Mouse (Mus musculus): Measurements from ENCODE around the gene Zbtb46. TPM values are rescaled to one million over a fixed set of nuclear protein-coding genes. Genes with fewer than 3 reads are reported as not detected.

Zbtb46 gene
- 12.8 and 16.5 TPM in 2 replicates for polyA plus RNA-seq (2015; fragmentation: Nextera tagmentation; extraction: Ambion mirVana)

GRCm38 (mm10) chr2:181459153-181459672, at the start of gene Zbtb46:
Gene Zbtb46, minus strand, starts transcription at chr2:181459426.

DNA sequence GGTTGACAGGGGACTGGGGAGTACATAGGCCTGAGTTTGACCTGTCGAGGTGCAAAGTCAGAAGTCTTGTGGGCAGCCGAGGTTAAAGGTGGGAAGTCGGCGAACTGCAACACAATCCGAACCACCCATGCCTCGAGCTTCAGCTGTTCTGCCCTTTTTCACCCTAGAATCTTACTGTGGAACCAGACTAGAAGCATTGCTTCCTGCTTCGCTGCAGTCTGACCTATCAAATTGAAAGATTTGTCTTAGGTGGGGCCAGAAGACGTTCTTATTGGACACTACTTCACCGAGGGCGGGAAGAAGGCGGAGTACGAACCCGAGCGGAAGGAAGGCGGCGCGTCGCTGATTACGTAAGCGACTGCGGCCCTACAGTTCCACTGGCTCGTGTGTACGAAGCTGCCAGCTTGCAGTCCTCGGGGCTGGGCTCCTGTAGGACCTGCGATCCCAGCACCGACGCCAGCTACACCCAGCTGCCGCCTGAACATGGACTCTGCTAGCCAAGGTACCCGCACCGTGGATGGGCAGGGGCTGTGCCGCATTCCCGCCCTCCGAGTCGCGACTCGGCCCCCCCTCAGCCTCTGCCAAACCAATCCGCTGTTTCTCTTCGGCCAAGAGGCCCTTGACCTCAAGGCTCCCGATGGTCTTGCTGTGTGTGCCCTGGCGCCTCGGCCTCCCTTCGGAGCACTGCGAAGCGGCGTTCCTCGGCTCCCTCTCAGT, 37.8 kb upstream of the Zbtb46 start, which contains the start of gene Tpd52l2:
TSS of gene Tpd52l2 (plus strand) at position 312 of the 717 bp plus-strand sequence.

GRCm38 (mm10) chr2:181493156-181493927, 34.1 kb upstream of the Zbtb46 start, which contains the start of gene Abhd16b:
Gene Abhd16b, plus strand, starts transcription at chr2:181493206.

DNA sequence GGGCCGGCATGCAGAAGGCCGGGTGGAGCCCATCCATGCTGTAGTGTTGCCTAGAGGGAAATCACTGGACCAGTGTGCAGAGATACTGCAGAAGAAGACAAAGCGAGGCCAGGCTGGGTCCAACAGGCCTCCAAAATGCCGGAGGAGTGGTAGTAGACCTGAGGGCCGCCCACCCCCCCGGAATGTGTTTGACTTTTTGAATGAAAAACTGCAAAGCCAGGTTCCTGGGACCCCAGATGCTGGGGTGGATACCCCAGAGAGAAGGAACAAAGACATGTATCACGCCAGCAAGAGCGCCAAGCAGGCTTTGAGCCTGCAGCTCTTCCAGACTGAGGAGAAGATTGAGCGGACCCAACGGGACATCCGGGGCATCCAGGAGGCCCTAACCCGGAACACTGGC, 79.4 kb downstream of the Zbtb46 start, which contains the start of gene Lime1:
TSS of gene Lime1 (plus strand) at position 301 of the 400 bp plus-strand sequence.

DNA sequence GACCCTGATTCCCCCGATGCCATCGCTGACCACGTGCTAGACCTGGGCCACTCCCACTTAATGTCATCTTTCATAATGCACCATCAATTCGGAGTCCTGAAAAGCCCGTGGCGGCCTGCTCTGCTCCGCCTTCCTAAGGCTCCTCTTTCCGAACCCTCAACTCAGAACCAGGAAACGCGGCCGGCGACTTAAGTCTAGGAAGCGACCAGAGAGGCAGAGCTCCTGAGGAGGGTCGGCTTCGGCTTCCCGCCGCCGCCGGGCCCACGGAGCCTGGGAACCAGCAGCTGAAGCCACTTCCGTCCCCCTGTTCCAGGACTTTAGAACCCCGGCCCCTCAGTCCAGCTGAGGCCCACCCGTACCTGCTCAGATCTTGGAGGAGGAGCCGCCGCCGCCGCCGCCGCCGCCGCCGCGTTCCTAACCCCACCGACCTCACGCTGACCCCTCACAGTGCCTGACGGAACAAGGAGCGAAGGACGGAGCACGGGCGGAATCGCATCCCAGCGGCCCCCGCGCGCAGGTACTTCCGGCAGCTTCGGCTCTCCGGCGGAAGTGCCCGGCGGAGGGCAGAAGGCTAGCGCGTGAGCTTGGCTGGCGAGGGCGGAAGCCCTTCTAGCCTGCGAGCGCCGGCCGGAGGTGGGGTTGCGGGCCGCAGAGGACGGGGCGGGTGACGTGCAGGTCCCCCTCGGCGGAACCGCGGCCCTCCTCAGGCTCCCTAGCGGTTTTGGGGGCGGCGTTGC, 94.2 kb downstream of the Zbtb46 start, which contains the start of the genes Zgpat and Arfrp1:
TSS of gene Zgpat (plus strand) at position 69 of the 737 bp plus-strand sequence.
TSS of gene Arfrp1 (minus strand) at position 545 of the 737 bp plus-strand sequence.

Other genes starting within 250 kb of the Zbtb46 start
- 0.25 and 0.57 TPM in 2 replicates for gene Srms, start 246.2 kb downstream of the Zbtb46 start, polyA plus RNA-seq (2015; fragmentation: Nextera tagmentation; extraction: Ambion mirVana)
- 0.41 TPM in 1 of 2 replicates, not detected in the other for gene Fndc11, start 239.4 kb downstream of the Zbtb46 start, polyA plus RNA-seq (2015; fragmentation: Nextera tagmentation; extraction: Ambion mirVana)
- 0.93 and 1.5 TPM in 2 replicates for gene Helz2, start 217.4 kb downstream of the Zbtb46 start, polyA plus RNA-seq (2015; fragmentation: Nextera tagmentation; extraction: Ambion mirVana)
- gene Gmeb2, start 171.4 kb downstream of the Zbtb46 start, polyA plus RNA-seq (2015; fragmentation: Nextera tagmentation; extraction: Ambion mirVana): 7.2 and 8.2 TPM in 2 replicates
- gene Stmn3, start 144.9 kb downstream of the Zbtb46 start, polyA plus RNA-seq (2015; fragmentation: Nextera tagmentation; extraction: Ambion mirVana): 90.5 and 285 TPM in 2 replicates
- 12.9 and 16.5 TPM in 2 replicates for gene Rtel1, start 139.7 kb downstream of the Zbtb46 start, polyA plus RNA-seq (2015; fragmentation: Nextera tagmentation; extraction: Ambion mirVana)
- gene Zgpat, start 94.5 kb downstream of the Zbtb46 start, polyA plus RNA-seq (2015; fragmentation: Nextera tagmentation; extraction: Ambion mirVana): 16.2 and 28.2 TPM in 2 replicates
- 31.9 and 39.6 TPM in 2 replicates for gene Arfrp1, start 94.0 kb downstream of the Zbtb46 start, polyA plus RNA-seq (2015; fragmentation: Nextera tagmentation; extraction: Ambion mirVana)
- gene Lime1, start 79.3 kb downstream of the Zbtb46 start, polyA plus RNA-seq (2015; fragmentation: Nextera tagmentation; extraction: Ambion mirVana): 9.4 and 10.7 TPM in 2 replicates
- gene Abhd16b, start 33.8 kb upstream of the Zbtb46 start, polyA plus RNA-seq (2015; fragmentation: Nextera tagmentation; extraction: Ambion mirVana): 0.26 TPM in 1 of 2 replicates, not detected in the other
- gene Tpd52l2, start 37.7 kb upstream of the Zbtb46 start, polyA plus RNA-seq (2015; fragmentation: Nextera tagmentation; extraction: Ambion mirVana): 209 and 229 TPM in 2 replicates
- gene Dnajc5, start 61.1 kb upstream of the Zbtb46 start, polyA plus RNA-seq (2015; fragmentation: Nextera tagmentation; extraction: Ambion mirVana): 47.4 and 56.3 TPM in 2 replicates
- 42.5 and 70.6 TPM in 2 replicates for gene Uckl1, start 125.5 kb upstream of the Zbtb46 start, polyA plus RNA-seq (2015; fragmentation: Nextera tagmentation; extraction: Ambion mirVana)
- gene Prpf6, start 132.4 kb upstream of the Zbtb46 start, polyA plus RNA-seq (2015; fragmentation: Nextera tagmentation; extraction: Ambion mirVana): 29.2 and 43.1 TPM in 2 replicates
- 29.7 and 35.5 TPM in 2 replicates for gene Zfp512b, start 133.4 kb upstream of the Zbtb46 start, polyA plus RNA-seq (2015; fragmentation: Nextera tagmentation; extraction: Ambion mirVana)
- gene Samd10, start 139.8 kb upstream of the Zbtb46 start, polyA plus RNA-seq (2015; fragmentation: Nextera tagmentation; extraction: Ambion mirVana): 21.4 and 21.8 TPM in 2 replicates
- 0.37 TPM in 1 of 2 replicates, not detected in the other for gene Gm29797, start 197.6 kb upstream of the Zbtb46 start, polyA plus RNA-seq (2015; fragmentation: Nextera tagmentation; extraction: Ambion mirVana)
- gene Sox18, start 212.2 kb upstream of the Zbtb46 start, polyA plus RNA-seq (2015; fragmentation: Nextera tagmentation; extraction: Ambion mirVana): 18.4 and 38.6 TPM in 2 replicates
- 15.1 and 18.1 TPM in 2 replicates for gene Tcea2, start 220.9 kb upstream of the Zbtb46 start, polyA plus RNA-seq (2015; fragmentation: Nextera tagmentation; extraction: Ambion mirVana)
- 23.9 and 30.7 TPM in 2 replicates for gene Rgs19, start 234.6 kb upstream of the Zbtb46 start, polyA plus RNA-seq (2015; fragmentation: Nextera tagmentation; extraction: Ambion mirVana)
- gene Lkaaear1, start 239.0 kb upstream of the Zbtb46 start, polyA plus RNA-seq (2015; fragmentation: Nextera tagmentation; extraction: Ambion mirVana): not detected in 2 replicates

Measured in adrenal gland, postnatal 0 days (tissue).